Mouse (Mus musculus) liver, embryonic 18 days (tissue): ENCODE results near the gene Iqgap1. TPM values are rescaled to one million over a fixed set of nuclear protein-coding genes. Genes with fewer than 3 reads are reported as not detected.

Experiments used
- polyA plus RNA-seq: library from polyadenylated mRNA; depleted of rRNA; stranded (reverse); fragments of >200 nt; gene quantifications from 2 replicates; pipeline ENCODE4 v1.2.3, GENCODE M21; 2012; rRNA removed

The Iqgap1 gene
- 8.0 and 9.1 TPM in 2 replicates for polyA plus RNA-seq

GRCm38 (mm10) chr7:80825843-80826403 is at the start of gene Iqgap1:
TSS of gene Iqgap1 (minus strand) at chr7:80825974.

GRCm38 (mm10) chr7:80860729-80861274 is 35.0 kb upstream of the Iqgap1 start, which contains the start of gene Zscan2:
TSS of gene Zscan2 (plus strand) at chr7:80860920.

GRCm38 (mm10) chr7:80688556-80689220 is 137.1 kb downstream of the Iqgap1 start, which contains the start of gene Crtc3:
TSS of gene Crtc3 (minus strand) at chr7:80688877.

Other genes with a start within 250 kb of the Iqgap1 start
- 2.1 and 2.3 TPM in 2 replicates for gene Crtc3, start 137.1 kb downstream of the Iqgap1 start, polyA plus RNA-seq
- 3.1 and 4.0 TPM in 2 replicates for gene Zscan2, start 34.9 kb upstream of the Iqgap1 start, polyA plus RNA-seq
- gene Wdr73, start 75.3 kb upstream of the Iqgap1 start, polyA plus RNA-seq: 8.7 and 8.8 TPM in 2 replicates
- 1.2 and 1.3 TPM in 2 replicates for gene Nmb, start 79.1 kb upstream of the Iqgap1 start, polyA plus RNA-seq
- 61.7 and 62.3 TPM in 2 replicates for gene Sec11a, start 121.8 kb upstream of the Iqgap1 start, polyA plus RNA-seq
- gene Zfp592, start 167.7 kb upstream of the Iqgap1 start, polyA plus RNA-seq: 7.6 and 11.2 TPM in 2 replicates
- 0.11 and 0.12 TPM in 2 replicates for gene Alpk3, start 231.6 kb upstream of the Iqgap1 start, polyA plus RNA-seq